Mouse (Mus musculus) hindlimb bud, embryonic 11.5 days (tissue): ENCODE data around the gene Olfr190.
"Not testable (repeated sequence)": the region's sequence is repeated elsewhere in the genome, so short reads cannot be mapped to it uniquely, and the experiment has no call there.

Experiments used
- DNase-seq: peaks from one replicate; pipeline ENCODE4 v3.0.0-alpha.2; 2012; ENCODE audit warnings: low read depth, low spot score; ENCODE audit errors: extremely low spot score

Olfr190 gene

GRCm38 (mm10) chr16:59077905-59078304 is at the start of gene Olfr190:
Gene Olfr190, minus strand, starts transcription at chr16:59078005.
- DNase-seq: no peak

DNA sequence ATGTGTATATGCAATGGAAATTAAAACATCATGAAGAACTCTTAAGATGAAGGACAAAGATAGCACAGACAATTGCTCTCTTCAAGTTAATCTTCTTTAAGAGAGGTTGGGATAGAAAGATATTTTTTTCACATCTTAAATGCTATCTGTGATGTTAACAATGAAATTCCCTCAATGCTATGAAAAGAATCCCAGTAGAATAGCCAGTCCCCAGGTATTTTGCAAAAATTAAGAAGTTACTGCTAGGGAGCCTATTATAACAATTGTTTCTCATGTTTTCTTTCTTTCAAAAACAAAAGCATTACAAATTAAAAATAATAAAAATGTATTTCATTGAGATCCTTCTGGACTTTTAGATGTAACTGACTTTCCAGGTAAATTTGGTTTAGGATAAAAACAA is 43.2 kb upstream of the Olfr190 start, which contains the start of gene Olfr194:
Gene Olfr194 (minus strand): TSS at position 101 of the 400 bp plus-strand sequence.
- DNase-seq: no peak

GRCm38 (mm10) chr16:59111781-59112180 is 34.0 kb upstream of the Olfr190 start, which contains the start of gene Olfr193:
Gene Olfr193, minus strand, starts transcription at chr16:59111881.
- DNase-seq: no peak

GRCm38 (mm10) chr16:59108522-59108921 is 30.7 kb upstream of the Olfr190 start:
- not testable (repeated sequence) for DNase-seq

DNA sequence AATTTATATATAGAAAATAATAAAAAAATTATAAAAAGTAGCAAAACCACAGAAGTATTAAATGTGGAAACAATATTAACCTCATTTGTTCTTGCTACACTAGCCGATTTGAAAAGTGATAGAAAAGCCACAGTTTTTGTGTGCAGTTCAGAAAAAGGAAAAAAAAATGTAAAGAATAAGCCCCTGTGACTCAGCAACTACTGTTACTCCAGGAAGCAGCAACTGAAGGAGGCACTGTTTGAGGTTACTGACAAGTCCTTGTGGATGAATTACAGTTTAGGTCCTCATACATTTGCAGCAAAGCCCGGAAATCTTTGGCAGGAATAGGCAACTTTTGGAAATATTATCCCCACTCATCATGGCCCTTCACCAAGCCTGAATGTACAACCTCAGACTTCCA is 27.5 kb upstream of the Olfr190 start:
- no peak for DNase-seq

- DNase-seq: not testable (repeated sequence)
Observed at GRCm38 (mm10) chr16:59089722-59090121, 11.9 kb upstream of the Olfr190 start, which contains the start of gene Olfr191. Gene Olfr191, minus strand, starts transcription at chr16:59089822.

DNA sequence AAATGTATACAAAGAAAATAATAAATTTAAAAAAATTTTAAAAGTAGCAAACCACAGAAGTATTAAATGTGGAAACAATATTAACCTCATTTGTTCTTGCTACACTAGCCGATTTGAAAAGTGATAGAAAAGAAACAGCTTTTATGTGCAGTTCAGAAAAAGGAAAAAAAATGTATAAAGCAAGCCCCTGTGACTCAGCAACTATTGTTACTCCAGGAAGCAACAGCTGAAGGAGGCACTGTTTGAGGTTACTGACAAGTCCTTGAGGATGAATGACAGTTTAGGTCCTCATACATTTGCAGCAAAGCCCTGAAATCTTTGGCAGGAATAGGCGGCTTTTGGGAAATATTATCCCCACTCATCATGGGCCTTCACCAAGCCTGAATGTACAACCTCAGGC is 3.3 kb upstream of the Olfr190 start:
- not testable (repeated sequence) for DNase-seq

- no peak for DNase-seq
Observed at GRCm38 (mm10) chr16:59073520-59073919, 4.3 kb downstream of the Olfr190 start.

DNA sequence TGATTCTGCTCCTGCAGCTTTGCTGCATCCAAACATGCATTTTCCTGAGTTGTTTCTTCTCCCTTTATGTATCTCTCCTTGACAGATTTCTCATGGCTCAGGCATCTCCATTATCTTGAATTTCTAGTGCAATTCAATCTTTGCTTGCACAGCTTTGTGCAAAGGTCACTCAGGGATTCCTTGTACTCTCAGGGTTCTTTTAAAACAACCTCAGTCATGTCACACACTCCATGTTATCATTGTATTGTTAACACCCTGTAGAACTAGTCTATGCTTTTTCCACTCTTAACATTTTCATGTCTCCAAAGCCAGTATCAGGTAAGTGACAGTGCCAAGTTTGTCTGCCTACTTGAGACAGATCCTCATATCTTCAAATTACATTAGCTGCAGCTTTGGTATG is 6.0 kb downstream of the Olfr190 start:
- DNase-seq: no peak

DNA sequence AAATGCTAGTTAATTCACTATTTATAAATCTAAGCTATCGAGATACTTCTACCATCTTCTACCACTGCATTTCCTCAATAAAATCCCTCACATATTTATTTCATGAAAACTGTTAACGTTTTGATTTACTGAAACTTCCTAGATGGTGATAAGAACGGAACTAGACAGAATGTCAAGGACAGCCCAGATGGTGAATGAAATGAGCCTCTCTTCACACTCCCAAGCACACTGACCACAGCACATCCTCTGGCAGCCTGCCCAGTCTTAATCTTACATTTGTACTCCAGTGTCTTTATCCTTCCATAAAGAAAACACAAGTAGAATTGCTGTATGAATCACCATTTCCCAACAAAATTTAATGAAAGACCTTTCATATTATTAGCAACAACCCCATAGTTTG is 15.4 kb downstream of the Olfr190 start:
- DNase-seq: not testable (repeated sequence)

DNA sequence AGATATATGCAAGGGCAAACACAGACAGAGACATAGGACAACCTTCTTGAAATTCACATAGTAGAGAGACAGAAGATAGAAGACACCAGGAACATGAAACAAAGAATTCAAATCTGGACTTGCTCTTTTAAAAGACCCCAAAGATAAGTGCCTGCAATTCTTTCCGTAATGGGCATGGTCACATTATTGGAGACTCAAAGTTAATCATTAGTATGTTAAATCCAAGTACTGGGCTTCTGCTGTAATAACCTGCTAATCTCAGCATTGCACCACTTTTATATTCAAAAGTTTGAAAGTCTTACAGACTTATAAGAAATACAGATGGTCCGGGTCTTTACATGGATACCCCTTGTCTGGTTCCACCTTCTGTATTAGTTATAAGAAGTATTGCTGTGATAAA is 28.5 kb downstream of the Olfr190 start:
- DNase-seq: not testable (repeated sequence)

GRCm38 (mm10) chr16:59048860-59049259 is 28.9 kb downstream of the Olfr190 start:
- DNase-seq: no peak

DNA sequence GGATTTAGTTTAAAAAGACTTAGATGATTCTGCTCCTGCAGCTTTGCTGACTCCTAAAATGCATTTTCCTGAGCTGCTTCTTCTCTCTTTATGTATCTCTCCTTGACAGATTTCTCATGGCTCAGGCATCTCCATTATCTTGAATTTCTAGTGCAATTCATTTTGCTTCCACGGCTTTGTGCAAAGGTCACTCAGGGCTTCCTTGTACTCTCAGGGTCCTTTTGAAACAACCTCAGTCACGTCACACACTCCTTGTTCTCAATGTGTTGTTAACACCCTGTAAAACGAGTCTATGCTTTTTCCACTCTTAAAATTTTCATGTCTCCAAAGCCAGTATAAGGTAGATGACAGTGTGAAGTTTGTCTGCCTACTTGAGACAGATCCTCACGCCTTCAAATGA is 30.2 kb downstream of the Olfr190 start:
- DNase-seq: no peak

DNA sequence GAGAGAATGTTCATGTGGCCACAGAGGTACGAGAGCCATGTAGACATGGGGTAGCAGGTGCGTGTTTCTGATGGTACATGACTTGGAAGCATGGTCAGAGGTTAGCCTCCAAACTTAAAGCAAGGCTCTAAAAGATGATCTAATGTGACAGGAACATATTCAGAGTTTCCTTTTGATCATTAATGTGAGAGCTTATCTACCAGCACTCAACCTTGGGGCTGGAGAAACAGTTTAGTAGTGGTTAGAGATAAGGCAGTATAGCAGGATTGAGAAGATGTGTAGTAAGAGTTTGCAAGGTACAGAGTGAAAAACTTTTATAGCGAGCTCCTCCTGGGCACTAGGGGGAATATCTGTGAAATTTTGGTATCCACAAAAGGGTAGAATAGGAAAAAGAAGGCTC is 32.0 kb downstream of the Olfr190 start:
- DNase-seq: no peak

DNA sequence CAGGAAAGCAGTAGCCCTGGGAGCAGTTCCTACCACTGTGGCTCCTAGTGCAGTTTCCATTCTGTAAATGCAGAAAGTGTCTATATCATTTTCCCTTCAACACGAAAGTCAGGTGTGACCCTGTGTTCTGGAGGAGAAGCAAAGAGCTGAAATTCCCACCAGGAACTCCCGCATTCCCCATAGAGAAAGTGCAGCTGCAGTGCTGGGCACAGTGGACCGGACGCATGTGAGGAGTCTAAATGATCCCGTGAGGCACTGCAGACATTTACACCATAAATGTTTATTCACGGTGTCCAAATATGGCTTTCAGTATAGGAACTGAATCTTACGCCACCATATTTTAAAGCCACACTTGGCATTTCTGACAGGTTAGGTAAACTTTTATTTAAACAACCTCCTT is 38.1 kb downstream of the Olfr190 start, which contains the start of gene Olfr187:
Gene Olfr187 (minus strand): TSS at position 58 of the 400 bp plus-strand sequence.
- no peak for DNase-seq

- DNase-seq: no peak
Observed at GRCm38 (mm10) chr16:59030191-59030590, 47.6 kb downstream of the Olfr190 start, which contains the start of gene Olfr186. Gene Olfr186, minus strand, starts transcription at chr16:59030291.
